Mouse (Mus musculus) embryonic stem cell, embryonic (primary cell): Measurements from ENCODE around the gene Prkcsh.

ENCODE experiments used
- CTCF ChIA-PET, 4 experiments: fragments of 300-600 bp in 2 of 4; fragments of 350-600 bp in 2 of 4; sonication (Branson Sonifier 250); formaldehyde crosslinking; loops; one replicate each; lab custom pipeline; 2022; ENCODE audit warnings: inconsistent platforms in 2 of 4; lab: Charles Lee
- POLR2A ChIA-PET, 4 experiments: fragments of 300-600 bp in 2 of 4; fragments of 350-600 bp in 2 of 4; sonication (Branson Sonifier 250); formaldehyde crosslinking; loops; one replicate each; lab custom pipeline; 2022; ENCODE audit warnings: antibody characterized with exemption in 4 of 4, inconsistent platforms in 1 of 4; lab: Charles Lee

Prkcsh gene

DNA sequence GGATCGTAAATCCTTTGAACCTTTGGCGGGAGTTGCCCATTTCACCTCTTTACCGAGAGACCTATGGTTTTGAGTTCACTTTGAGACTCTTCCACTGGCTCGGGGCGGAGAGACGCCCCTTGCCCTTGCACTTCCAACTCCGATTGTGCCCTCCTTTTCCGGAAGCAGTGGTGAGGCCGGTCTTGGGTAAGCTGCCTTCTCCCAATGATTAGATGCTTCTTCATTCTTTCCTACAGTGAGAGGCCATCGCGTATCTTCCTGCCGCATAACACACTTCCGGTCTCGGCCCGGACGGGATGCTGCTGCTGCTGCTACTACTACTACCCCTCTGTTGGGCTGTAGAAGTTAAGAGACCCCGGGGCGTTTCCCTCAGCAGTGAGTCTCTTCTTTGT is 553 bp downstream of the Prkcsh start:
- ChIA-PET POLR2A (interaction anchor here in 3 of 4 experiments (0.8 to 3.1 kb wide), 15 partner anchors 10 to 911 kb away, joined by 3 to 17 read pairs (median 3); partner anchors contain the start of genes Elavl3 (in 1 of the 3), Gm38431 (in 1 of the 3), Gm49318 (in 1 of the 3) and Ldlr (in 1 of the 3)), CTCF (interaction anchor here in 1 of 4 experiments (0.5 kb wide), 1 partner anchor 134 kb away, joined by 3 read pairs; no protein-coding TSS in a partner anchor)

GRCm38 (mm10) chr9:22004546-22004945 is 1.9 kb downstream of the Prkcsh start:
- ChIA-PET CTCF (interaction anchor here in 1 of 4 experiments (0.6 kb wide), 1 partner anchor 465 kb away, joined by 3 read pairs; no protein-coding TSS in a partner anchor), POLR2A (interaction anchor here in 3 of 4 experiments (0.6 to 3.7 kb wide), 9 partner anchors 9 to 87 kb away, joined by 3 to 17 read pairs (median 3); partner anchors contain the start of genes Elavl3 (in 1 of the 3) and Rab3d (in 1 of the 3))

GRCm38 (mm10) chr9:22011055-22011454 is 8.4 kb downstream of the Prkcsh start:
- ChIA-PET POLR2A (interaction anchor here in 2 of 4 experiments (1.2 to 1.4 kb wide), 3 partner anchors 13 to 43 kb away, joined by 3 to 5 read pairs (median 5); no protein-coding TSS in a partner anchor), CTCF (no interaction called here)

GRCm38 (mm10) chr9:22012731-22013130 is 10.1 kb downstream of the Prkcsh start:
- CTCF ChIA-PET, result interaction anchor here in 1 of 4 experiments (1.4 kb wide), 1 partner anchor 42 kb away, joined by 6 read pairs; no protein-coding TSS in a partner anchor

GRCm38 (mm10) chr9:22016245-22016644 is 13.6 kb downstream of the Prkcsh start:
- ChIA-PET POLR2A (interaction anchor here in 2 of 4 experiments (0.7 to 1.0 kb wide), 2 partner anchors 9 to 395 kb away, joined by 3 to 4 read pairs; no protein-coding TSS in a partner anchor), CTCF (no interaction called here)

More at GRCm38 (mm10) chr9:22012731-22013130, 10.1 kb downstream of the Prkcsh start:
- POLR2A ChIA-PET, result interaction anchor here in 2 of 4 experiments (1.2 to 2.0 kb wide), 5 partner anchors 9 to 137 kb away, joined by 3 to 14 read pairs (median 5); partner anchors contain the start of gene Elavl3 (in 1 of the 2)

DNA sequence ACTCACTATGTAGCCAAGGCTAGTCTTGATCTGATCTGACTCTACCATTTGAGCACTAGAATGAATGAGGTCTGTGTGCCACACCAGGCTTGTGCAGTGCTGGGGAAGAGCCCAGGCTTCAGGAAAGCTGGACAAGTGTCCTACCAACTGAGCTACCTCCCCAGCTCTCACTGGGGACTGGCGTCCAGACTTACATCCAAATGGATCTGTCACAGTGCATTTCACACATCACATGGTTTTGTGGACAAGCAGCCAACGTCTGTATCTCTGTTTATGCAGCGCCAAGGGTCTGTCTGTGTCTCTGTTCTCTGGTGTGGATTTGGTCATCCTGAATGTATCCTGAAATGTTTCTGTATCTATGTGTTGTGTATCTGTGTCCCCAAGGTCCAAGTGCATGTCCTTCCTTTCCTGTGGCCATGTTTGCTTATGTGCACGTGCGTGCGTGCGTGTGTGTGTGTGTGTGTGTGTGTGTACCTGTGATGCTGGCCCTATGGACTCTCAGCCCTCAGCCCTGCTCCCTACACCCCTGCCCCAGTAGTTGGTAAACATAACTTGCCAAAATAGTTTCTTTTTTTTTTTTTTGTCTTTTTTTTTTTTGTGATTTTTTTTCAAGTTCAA is 14.7 kb downstream of the Prkcsh start:
- CTCF ChIA-PET, result no interaction called here
- POLR2A ChIA-PET, result interaction anchor here in 2 of 4 experiments (1.0 kb wide), 2 partner anchors 11 to 37 kb away, joined by 3 to 4 read pairs; no protein-coding TSS in a partner anchor

GRCm38 (mm10) chr9:22024592-22024991 is 22.0 kb downstream of the Prkcsh start:
- POLR2A ChIA-PET, result interaction anchor here in 2 of 4 experiments (0.7 to 2.1 kb wide), 8 partner anchors 14 to 60 kb away, joined by 3 to 7 read pairs (median 4); no protein-coding TSS in a partner anchor
- CTCF ChIA-PET, result interaction anchor here in 2 of 4 experiments (0.6 to 1.1 kb wide), 2 partner anchors 36 to 43 kb away, joined by 3 read pairs; no protein-coding TSS in a partner anchor

GRCm38 (mm10) chr9:22028467-22028866 is 25.9 kb downstream of the Prkcsh start:
- POLR2A ChIA-PET, result interaction anchor here in 3 of 4 experiments (0.6 to 1.6 kb wide), 7 partner anchors 9 to 83 kb away, joined by 3 to 6 read pairs (median 3); no protein-coding TSS in a partner anchor

DNA sequence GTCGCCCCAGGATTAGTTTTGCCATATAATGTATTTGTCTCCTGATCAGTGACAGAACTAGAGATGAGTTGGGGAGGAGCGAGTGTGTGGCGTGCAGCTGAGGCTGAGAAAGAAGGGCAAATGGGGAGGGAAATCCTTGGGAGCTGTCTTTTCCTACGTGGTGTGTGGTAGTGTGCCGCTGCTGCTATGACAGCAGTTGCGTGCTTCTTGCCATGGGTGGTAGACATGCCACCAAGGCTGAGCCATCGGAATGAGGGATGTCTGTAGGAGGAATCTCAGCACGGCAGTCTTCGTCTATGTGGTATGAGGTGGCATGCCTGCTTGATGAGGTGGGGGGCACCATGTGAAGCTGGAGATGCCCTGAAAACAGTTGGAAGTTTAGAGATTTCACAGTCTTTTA is 27.8 kb downstream of the Prkcsh start:
- ChIA-PET CTCF (interaction anchor here in 1 of 4 experiments (0.5 kb wide), 1 partner anchor 1451 kb away, joined by 7 read pairs; no protein-coding TSS in a partner anchor), POLR2A (interaction anchor here in 1 of 4 experiments (1.4 to 1.5 kb wide), 2 partner anchors 26 to 87 kb away, joined by 3 to 4 read pairs; partner anchors contain the start of gene Elof1)

More at GRCm38 (mm10) chr9:22028467-22028866, 25.9 kb downstream of the Prkcsh start:
- CTCF ChIA-PET, result interaction anchor here in 2 of 4 experiments (0.5 to 0.6 kb wide), 3 partner anchors 9 to 154 kb away, joined by 3 to 5 read pairs (median 3); no protein-coding TSS in a partner anchor

DNA sequence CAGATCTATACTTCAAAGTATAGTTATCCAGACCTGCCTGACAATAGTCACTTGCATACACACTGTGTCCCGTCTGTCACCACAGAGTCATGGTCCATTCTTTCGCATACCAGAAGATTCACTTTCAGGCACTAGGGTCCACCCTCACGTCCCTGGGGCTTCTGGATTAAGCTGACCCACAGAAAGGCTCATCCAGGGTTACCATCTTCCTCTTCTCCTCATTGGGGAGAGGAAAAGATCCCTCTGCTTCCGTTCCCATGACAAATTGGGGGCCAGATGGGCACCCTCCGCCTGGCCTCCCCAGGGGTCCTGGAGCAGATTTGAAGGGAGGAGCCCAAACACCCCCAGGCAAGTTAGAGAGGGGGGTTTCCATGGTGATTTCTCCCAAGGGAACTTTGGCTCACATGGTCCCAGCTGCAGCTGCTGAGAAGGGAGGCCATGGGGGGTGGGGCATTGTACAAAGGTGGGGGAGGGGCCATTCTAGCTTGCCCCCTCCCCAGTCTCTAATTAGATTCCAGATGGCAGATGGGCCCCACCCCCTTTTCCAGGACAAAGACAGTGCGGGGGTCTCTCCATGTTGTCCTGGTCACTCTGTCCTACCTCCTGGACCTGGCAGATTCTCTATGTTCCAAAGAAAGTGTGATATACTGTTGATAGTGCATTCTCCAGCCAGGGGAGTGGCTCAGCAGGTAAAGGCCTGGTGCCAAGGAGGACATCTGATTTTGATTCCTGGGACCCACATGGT is 32.9 kb downstream of the Prkcsh start:
- POLR2A ChIA-PET, result interaction anchor here in 1 of 4 experiments (1.1 to 1.7 kb wide), 2 partner anchors 10 to 15 kb away, joined by 3 to 5 read pairs; no protein-coding TSS in a partner anchor
- CTCF ChIA-PET, result interaction anchor here in 2 of 4 experiments (0.5 to 1.1 kb wide), 2 partner anchors 26 to 120 kb away, joined by 3 to 4 read pairs; no protein-coding TSS in a partner anchor

GRCm38 (mm10) chr9:22037826-22038225 is 35.2 kb downstream of the Prkcsh start:
- POLR2A ChIA-PET, result interaction anchor here in 1 of 4 experiments (0.7 to 1.0 kb wide), 4 partner anchors 12 to 53 kb away, joined by 3 to 5 read pairs (median 3); no protein-coding TSS in a partner anchor
- CTCF ChIA-PET, result no interaction called here

GRCm38 (mm10) chr9:22041832-22042231 is 39.2 kb downstream of the Prkcsh start:
- CTCF ChIA-PET, result interaction anchor here in 3 of 4 experiments (0.6 to 1.1 kb wide), 5 partner anchors 8 to 819 kb away, joined by 3 to 4 read pairs (median 3); no protein-coding TSS in a partner anchor
- POLR2A ChIA-PET, result interaction anchor here in 3 of 4 experiments (0.9 to 4.8 kb wide), 7 partner anchors 9 to 35 kb away, joined by 3 to 24 read pairs (median 3); partner anchors contain the start of gene Elavl3 (in 1 of the 3)

DNA sequence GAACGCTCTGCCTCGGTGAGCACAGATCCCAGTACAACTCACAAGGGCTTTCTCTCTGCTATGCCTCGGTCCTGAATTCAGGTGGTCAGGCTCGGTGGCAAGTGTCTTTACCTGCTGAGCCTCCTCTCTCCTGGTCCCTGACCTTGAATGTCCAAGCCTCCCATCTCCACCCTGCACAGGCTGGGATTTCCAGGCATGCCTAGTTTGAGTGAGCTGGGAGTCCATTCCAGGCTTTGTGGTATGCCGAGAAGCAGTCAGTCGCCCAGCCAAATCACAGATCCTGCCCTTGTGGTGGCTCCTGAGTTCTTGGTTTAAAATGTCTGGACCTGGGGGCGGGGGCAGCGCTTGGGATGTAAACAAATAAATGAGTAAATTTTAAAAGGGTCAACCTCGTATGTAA is 44.7 kb downstream of the Prkcsh start:
- POLR2A ChIA-PET, result interaction anchor here in 2 of 4 experiments (0.7 to 1.3 kb wide), 4 partner anchors 23 to 120 kb away, joined by 3 to 8 read pairs (median 3); partner anchors contain the start of genes Ccdc159 (in 1 of the 2), Gm49318 (in 1 of the 2), Pigyl (in 1 of the 2) and Tmem205 (in 1 of the 2)
- CTCF ChIA-PET, result interaction anchor here in 3 of 4 experiments (0.6 to 1.1 kb wide), 3 partner anchors 96 to 1195 kb away, joined by 3 to 5 read pairs (median 3); no protein-coding TSS in a partner anchor

- ChIA-PET CTCF (interaction anchor here in 2 of 4 experiments (0.5 to 1.5 kb wide), 3 partner anchors 8 to 47 kb away, joined by 3 to 5 read pairs (median 3); no protein-coding TSS in a partner anchor), POLR2A (interaction anchor here in 2 of 4 experiments (0.6 to 3.9 kb wide), 14 partner anchors 8 to 179 kb away, joined by 3 to 24 read pairs (median 4); no protein-coding TSS in a partner anchor)
Observed at GRCm38 (mm10) chr9:22049315-22049714, 46.7 kb downstream of the Prkcsh start.

DNA sequence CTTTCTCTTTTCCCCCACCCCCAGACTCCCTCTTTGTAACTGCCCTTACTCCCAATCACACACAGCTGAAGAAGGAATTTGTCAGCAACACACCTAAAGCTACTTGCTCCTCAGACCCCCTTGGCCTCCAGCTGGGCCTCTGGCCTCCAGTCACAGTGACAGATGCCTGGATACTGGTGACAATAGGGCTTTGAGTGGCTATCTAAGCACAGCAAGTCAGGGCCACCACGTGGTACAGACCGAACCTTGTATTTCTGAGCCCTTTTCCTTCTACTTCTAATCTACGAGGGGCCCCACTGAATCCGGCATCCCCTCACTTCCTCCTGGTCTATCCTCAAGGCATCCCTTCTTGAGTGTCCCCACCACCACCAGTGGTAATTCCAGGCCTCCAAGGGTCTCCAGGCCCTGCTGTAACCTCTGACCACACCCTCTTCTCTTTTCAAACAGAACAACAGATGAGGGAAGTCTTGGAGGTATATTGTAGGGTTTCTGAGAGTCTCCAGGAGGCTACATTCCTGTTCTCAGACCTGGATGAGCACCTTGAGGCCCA is 47.2 kb downstream of the Prkcsh start:
- ChIA-PET CTCF (interaction anchor here in 3 of 4 experiments (0.5 to 1.5 kb wide), 8 partner anchors 8 to 181 kb away, joined by 3 to 5 read pairs (median 3); partner anchors contain the start of genes Gm49318 (in 2 of the 3), Ecsit (in 1 of the 3) and Zfp653 (in 1 of the 3)), POLR2A (interaction anchor here in 3 of 4 experiments (0.5 to 3.9 kb wide), 57 partner anchors 9 to 676 kb away, joined by 3 to 24 read pairs (median 4); partner anchors contain the start of genes Ccdc159 (in 2 of the 3), Ecsit (in 2 of the 3), Tmem205 (in 2 of the 3) and 9530077C05Rik (in 1 of the 3))

GRCm38 (mm10) chr9:22050351-22050889 is 47.8 kb downstream of the Prkcsh start:
- ChIA-PET POLR2A (interaction anchor here (0.5 to 3.9 kb wide), 62 partner anchors 9 to 676 kb away, joined by 3 to 24 read pairs (median 4); partner anchors contain the start of genes Ecsit (in 3 of the 4), Ccdc159 (in 2 of the 4), Tmem205 (in 2 of the 4) and 9530077C05Rik (in 1 of the 4)), CTCF (interaction anchor here in 2 of 4 experiments (0.7 to 1.5 kb wide), 6 partner anchors 20 to 181 kb away, joined by 3 to 5 read pairs (median 3); partner anchors contain the start of genes Gm49318 (in 2 of the 2), Ecsit (in 1 of the 2) and Zfp653 (in 1 of the 2))
